Mouse (Mus musculus) embryonic facial prominence, embryonic 10.5 days (tissue): Measurements from ENCODE around the gene Abcc8. TPM values are rescaled to one million over a fixed set of nuclear protein-coding genes. Genes with fewer than 3 reads are reported as not detected.

Source experiments
- DNase-seq: peaks from one replicate; pipeline ENCODE4 v3.0.0-alpha.2; 2017; ENCODE audit warnings: low spot score
- H3K27ac ChIP-seq: fragments of 300-500 bp; sonication (generic); replicated peaks from 2 replicates; pipeline ENCODE4 v1.5.1; 2016; ENCODE audit warnings: mild to moderate bottlenecking
- H3K27me3 ChIP-seq: fragments of 300-500 bp; sonication (generic); replicated peaks from 2 replicates; pipeline ENCODE4 v1.6.1; 2016; ENCODE audit warnings: low read depth, mild to moderate bottlenecking; ENCODE audit not compliant: poor library complexity, severe bottlenecking
- H3K36me3 ChIP-seq: fragments of 300-500 bp; sonication (generic); replicated peaks from 2 replicates; pipeline ENCODE4 v1.6.1; 2016; ENCODE audit warnings: mild to moderate bottlenecking, moderate library complexity
- H3K4me1 ChIP-seq: fragments of 300-500 bp; sonication (generic); 2 replicates; pipeline ENCODE4 v1.6.1; 2016
- H3K4me3 ChIP-seq: fragments of 300-500 bp; sonication (generic); 2 replicates; pipeline ENCODE4 v1.5.1; 2016; ENCODE audit warnings: mild to moderate bottlenecking, moderate library complexity
- H3K9me3 ChIP-seq: fragments of 300-500 bp; sonication (generic); 2 replicates; pipeline ENCODE4 v1.6.1; 2016; ENCODE audit warnings: mild to moderate bottlenecking
- WGBS: fragments of 180-500 bp; shearing (Covaris S2); methylation state at CpG from one replicate; pipeline ENCODE4 v1.1.7; 2016; 5-methylcytosine and 5-hydroxymethylcytosine counted together
- polyA plus RNA-seq: library from polyadenylated mRNA; unstranded; fragments of >200 nt; fragmentation: Nextera tagmentation; extraction: Ambion mirVana; gene quantifications from 2 replicates; pipeline ENCODE4 v1.2.1, GENCODE M21; 2016

The Abcc8 gene
- 0.24 and 0.50 TPM in 2 replicates for polyA plus RNA-seq

- under 1% methylated on average over 67 of the region's 75 CpGs for WGBS
- H3K27ac ChIP-seq = no peak within 1 kb of the TSS; the same call in 1 of the 2 replicates
- peak within 1 kb of the TSS; percentile 63 for H3K4me3 ChIP-seq
- H3K36me3 ChIP-seq = no peaks in the 10 kb centered on the region
- H3K9me3 ChIP-seq = no peaks in the 10 kb centered on the region
- peaks cover 61% of the 10 kb centered on the region for H3K27me3 ChIP-seq
- H3K4me1 ChIP-seq = peaks cover 11% of the 10 kb centered on the region
- DNase-seq = peak; percentile 50
Observed at GRCm38 (mm10) chr7:46179431-46180275, at the start of gene Abcc8. Abcc8 (minus strand) TSS chr7:46180033.

DNA sequence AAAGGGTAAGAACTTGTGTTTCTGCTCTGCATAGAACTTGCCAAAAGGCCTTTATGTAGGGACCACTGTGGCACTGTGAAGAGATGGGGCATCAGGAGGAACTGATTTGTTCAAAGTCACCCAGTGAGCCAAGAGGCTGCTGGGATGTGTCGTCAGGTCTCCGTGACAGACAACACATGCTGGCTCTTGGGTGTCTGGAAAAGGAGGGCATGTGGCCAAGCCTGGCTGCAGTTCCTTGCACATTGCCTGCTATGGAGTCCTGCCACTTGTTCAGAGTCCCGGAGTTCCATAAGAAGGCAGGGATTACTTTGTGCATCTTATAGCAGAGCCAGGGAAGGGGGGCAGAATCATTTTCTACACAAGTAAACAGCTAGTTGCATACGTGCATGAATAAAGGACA, 47.1 kb upstream of the Abcc8 start:
- WGBS = 74% methylated on average over 4 of the region's 4 CpGs
- Histone ChIP-seq H3K4me1 (peaks cover 22% of the 10 kb centered on the region), H3K27me3 (0 out of 2 replicates have a peak, but pooled peaks cover 10% of the 10 kb centered on the region), H3K4me3 (no peak overlapping the region), H3K27ac (no peak overlapping the region), H3K9me3 (no peaks in the 10 kb centered on the region), H3K36me3 (no peaks in the 10 kb centered on the region)
- no peak for DNase-seq

DNA sequence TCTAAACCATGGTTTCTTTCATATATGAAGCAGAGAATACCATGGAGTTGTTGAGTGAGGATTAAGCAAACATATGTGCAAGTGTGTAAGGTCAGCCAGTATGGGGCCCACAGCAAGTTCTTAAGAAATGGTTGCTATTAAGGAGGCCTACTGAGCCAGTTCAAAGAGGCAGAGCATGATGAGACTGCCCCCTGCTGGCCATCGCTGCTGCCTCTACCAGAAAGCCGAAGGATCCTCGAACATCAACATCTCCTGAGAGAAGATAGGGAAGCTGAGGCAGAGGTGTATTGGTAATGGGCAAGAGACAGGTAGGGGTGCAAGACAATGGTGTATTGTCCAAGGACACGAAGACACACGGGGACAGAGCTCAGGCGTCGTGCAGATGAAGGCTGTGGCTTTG, 46.4 kb upstream of the Abcc8 start:
- no peak overlapping the region for H3K4me3 ChIP-seq
- no peaks in the 10 kb centered on the region for H3K9me3 ChIP-seq
- H3K36me3 ChIP-seq = no peaks in the 10 kb centered on the region
- DNase-seq = peak; percentile 76
- WGBS = 30% methylated on average over 7 of the region's 7 CpGs
- H3K4me1 ChIP-seq = peaks cover 22% of the 10 kb centered on the region
- H3K27ac ChIP-seq = no peak overlapping the region
- 0 out of 2 replicates have a peak, but pooled peaks cover 10% of the 10 kb centered on the region for H3K27me3 ChIP-seq

DNA sequence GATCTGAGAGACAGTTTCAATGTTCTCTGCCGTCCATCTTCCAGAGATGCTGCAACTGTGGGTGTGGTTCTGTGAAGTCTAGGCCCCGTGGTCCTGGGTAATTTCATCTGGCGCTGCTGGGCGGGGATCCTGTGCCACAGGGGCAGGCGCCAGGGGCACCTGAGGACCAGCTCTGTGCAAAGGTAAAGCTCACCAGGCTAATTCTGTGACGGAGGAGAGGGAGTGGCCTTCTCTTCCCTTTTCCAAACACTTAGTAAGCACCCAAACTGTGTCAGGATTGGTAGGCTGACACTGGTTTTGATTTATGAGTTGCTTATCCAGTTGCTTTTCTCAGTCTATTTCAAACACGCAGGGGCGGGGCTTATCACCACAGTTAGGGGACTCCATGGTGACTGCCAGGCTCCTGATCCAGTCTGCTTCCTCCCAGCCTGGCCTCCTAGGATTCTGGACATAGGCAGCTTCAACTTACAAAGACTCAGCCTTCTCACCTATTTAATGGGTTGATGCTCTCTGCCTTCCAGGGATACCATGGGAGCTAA, 40.8 kb upstream of the Abcc8 start:
- WGBS = 75% methylated on average over 8 of the region's 8 CpGs
- DNase-seq = no peak

DNA sequence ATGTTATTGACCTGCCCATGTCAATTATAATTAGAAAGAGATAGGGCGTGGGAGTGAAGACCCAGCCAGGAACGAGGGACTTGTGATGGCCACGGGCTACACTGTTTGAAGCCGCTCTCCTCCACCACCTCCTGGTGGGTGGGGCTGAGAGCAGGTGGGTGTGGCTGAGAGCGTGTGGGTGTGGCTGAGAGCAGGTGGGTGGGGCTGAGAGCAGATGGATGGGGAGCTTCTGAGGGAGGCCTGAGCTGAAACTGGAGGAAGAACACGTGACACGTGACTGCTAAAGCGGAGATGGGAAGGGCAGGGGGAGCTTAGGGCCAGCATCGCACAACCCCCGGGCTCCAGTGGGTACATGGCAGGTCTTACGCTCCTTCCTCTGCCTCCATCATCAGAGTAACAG, 38.6 kb upstream of the Abcc8 start:
- Histone ChIP-seq H3K4me3 (no peak overlapping the region), H3K9me3 (no peaks in the 10 kb centered on the region), H3K4me1 (peaks cover 8% of the 10 kb centered on the region), H3K27me3 (peaks cover 16% of the 10 kb centered on the region), H3K36me3 (no peaks in the 10 kb centered on the region), H3K27ac (no peak overlapping the region)
- WGBS = 9% methylated on average over 11 of the region's 11 CpGs
- DNase-seq = peak; percentile 63

More for the DNA sequence above, 40.8 kb upstream of the Abcc8 start:
- H3K27me3 ChIP-seq = peaks cover 16% of the 10 kb centered on the region
- no peaks in the 10 kb centered on the region for H3K36me3 ChIP-seq
- no peak overlapping the region for H3K27ac ChIP-seq
- H3K9me3 ChIP-seq = no peaks in the 10 kb centered on the region
- H3K4me3 ChIP-seq = no peak overlapping the region
- peaks cover 8% of the 10 kb centered on the region for H3K4me1 ChIP-seq

GRCm38 (mm10) chr7:46216481-46216880, 36.6 kb upstream of the Abcc8 start:
- Histone ChIP-seq H3K27ac (no peak overlapping the region), H3K4me3 (no peak overlapping the region), H3K36me3 (no peaks in the 10 kb centered on the region), H3K4me1 (peaks cover 8% of the 10 kb centered on the region), H3K27me3 (peaks cover 16% of the 10 kb centered on the region), H3K9me3 (no peaks in the 10 kb centered on the region)
- no peak for DNase-seq
- 63% methylated on average over 2 of the region's 2 CpGs for WGBS

DNA sequence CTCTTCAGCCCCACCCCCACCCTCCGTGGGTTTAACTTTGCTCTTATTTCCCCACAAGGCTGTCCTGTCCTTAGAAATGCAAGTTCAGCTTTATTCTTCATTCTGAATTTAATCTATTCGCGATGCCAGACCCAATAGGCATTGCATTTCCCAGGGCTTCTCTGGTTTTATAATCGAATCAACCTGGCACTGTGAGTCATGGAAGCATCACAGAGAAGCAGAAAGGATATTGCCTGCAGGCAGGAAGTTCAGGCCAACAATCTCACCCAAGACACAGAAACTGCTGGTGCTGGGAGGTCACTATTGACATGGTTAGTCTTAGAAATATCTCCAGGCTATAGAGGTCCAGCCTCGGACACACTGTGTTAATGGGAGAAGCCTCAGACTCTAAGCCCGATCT, 30.4 kb upstream of the Abcc8 start:
- Histone ChIP-seq H3K27me3 (no peaks in the 10 kb centered on the region), H3K4me3 (no peak overlapping the region), H3K9me3 (no peaks in the 10 kb centered on the region), H3K4me1 (0 out of 2 replicates have a peak, but pooled peaks cover 3% of the 10 kb centered on the region), H3K36me3 (no peaks in the 10 kb centered on the region), H3K27ac (no peak overlapping the region)
- no peak for DNase-seq
- WGBS = 83% methylated on average over 6 of the region's 6 CpGs

DNA sequence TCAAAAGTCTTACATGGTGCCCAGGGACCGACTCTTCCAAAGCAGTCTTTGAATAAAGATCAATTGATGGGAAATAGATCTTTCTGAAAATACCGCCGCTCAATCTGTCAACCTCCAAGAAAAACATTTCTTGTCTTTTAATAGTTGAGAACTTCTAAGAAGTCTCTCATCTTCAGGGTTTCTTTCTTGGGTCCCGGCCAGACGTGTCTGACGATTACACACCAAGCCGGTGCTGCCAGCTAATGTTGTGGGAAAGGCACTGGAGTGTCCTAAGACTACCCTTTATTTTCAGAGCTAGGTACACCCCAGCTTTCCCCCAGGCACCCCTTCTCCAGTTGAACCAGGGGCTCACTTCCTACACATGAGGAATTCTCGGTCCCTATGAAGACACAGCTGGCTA, 28.3 kb upstream of the Abcc8 start:
- WGBS = 94% methylated on average over 8 of the region's 8 CpGs
- Histone ChIP-seq H3K4me3 (no peak overlapping the region), H3K36me3 (no peaks in the 10 kb centered on the region), H3K27ac (no peak overlapping the region), H3K4me1 (peaks cover 13% of the 10 kb centered on the region; the same call in 1 of the 2 replicates), H3K9me3 (no peaks in the 10 kb centered on the region), H3K27me3 (no peaks in the 10 kb centered on the region)
- no peak for DNase-seq

- Histone ChIP-seq H3K27ac (no peak overlapping the region), H3K4me3 (no peak overlapping the region), H3K9me3 (no peaks in the 10 kb centered on the region), H3K27me3 (0 out of 2 replicates have a peak, but pooled peaks cover 6% of the 10 kb centered on the region), H3K4me1 (peaks cover 34% of the 10 kb centered on the region), H3K36me3 (no peaks in the 10 kb centered on the region)
- 82% methylated on average over 6 of the region's 6 CpGs for WGBS
- DNase-seq = no peak
Observed at GRCm38 (mm10) chr7:46204775-46205174, 24.9 kb upstream of the Abcc8 start.

GRCm38 (mm10) chr7:46204046-46204471, 24.2 kb upstream of the Abcc8 start:
- H3K36me3 ChIP-seq = no peaks in the 10 kb centered on the region
- peaks cover 37% of the 10 kb centered on the region for H3K4me1 ChIP-seq
- DNase-seq = peak; percentile 68
- WGBS = 38% methylated on average over 11 of the region's 11 CpGs
- 0 out of 2 replicates have a peak, but pooled peaks cover 7% of the 10 kb centered on the region for H3K27me3 ChIP-seq
- no peak overlapping the region for H3K27ac ChIP-seq
- no peak overlapping the region for H3K4me3 ChIP-seq
- H3K9me3 ChIP-seq = no peaks in the 10 kb centered on the region

DNA sequence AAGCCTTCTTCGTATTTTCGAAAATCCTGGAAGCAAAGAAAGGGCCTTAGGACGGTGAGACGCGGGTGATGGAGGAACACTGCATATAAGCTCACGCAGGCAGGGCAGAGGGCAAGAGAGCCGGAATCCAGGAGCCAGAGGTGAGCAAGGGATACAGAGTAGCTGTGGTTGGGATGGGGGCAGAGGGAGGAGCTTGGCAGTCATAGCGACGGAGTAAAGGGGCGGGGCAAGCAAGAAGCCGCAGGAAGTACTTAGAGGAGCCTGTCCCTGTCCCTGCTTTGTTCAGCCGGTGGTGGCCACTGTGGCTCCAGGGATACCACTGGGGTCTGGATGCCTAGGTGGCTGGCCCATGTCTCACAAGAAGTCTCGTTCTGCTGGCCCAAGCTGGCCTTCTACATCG, 21.8 kb upstream of the Abcc8 start:
- DNase-seq = peak; percentile 78
- H3K27ac ChIP-seq = peak overlapping the region; percentile 75
- H3K4me1 ChIP-seq = peaks cover 37% of the 10 kb centered on the region
- no peaks in the 10 kb centered on the region for H3K36me3 ChIP-seq
- H3K9me3 ChIP-seq = no peaks in the 10 kb centered on the region
- 10% methylated on average over 14 of the region's 14 CpGs for WGBS
- peak overlapping the region; percentile 41 for H3K4me3 ChIP-seq
- H3K27me3 ChIP-seq = 0 out of 2 replicates have a peak, but pooled peaks cover 7% of the 10 kb centered on the region

DNA sequence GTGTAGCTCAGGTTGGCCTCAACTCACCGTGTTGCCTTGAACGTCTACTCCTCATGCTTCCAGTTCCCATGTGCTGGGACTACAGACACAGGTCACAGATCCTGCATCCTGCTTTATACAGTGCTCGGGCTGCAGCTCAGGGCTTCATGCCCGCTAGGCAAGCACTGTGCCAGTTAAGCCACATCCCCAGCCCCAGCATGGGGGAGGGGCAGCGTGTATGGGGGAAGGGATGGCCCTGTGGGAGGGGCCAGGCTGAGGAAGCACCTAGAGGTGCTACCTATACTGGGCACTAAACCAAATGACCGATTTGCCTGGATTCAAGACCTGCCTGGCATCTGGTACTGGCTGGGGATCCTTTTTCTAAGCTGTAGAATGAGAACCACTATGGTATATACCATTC, 20.2 kb upstream of the Abcc8 start:
- H3K27me3 ChIP-seq = 0 out of 2 replicates have a peak, but pooled peaks cover 7% of the 10 kb centered on the region
- H3K9me3 ChIP-seq = no peaks in the 10 kb centered on the region
- H3K4me3 ChIP-seq = no peak overlapping the region
- 65% methylated on average over 6 of the region's 6 CpGs for WGBS
- DNase-seq = no peak
- no peaks in the 10 kb centered on the region for H3K36me3 ChIP-seq
- peaks cover 37% of the 10 kb centered on the region for H3K4me1 ChIP-seq
- no peak overlapping the region for H3K27ac ChIP-seq

GRCm38 (mm10) chr7:46195356-46195755, 15.5 kb upstream of the Abcc8 start:
- WGBS = 80% methylated on average over 5 of the region's 5 CpGs

More at GRCm38 (mm10) chr7:46195356-46195755, 15.5 kb upstream of the Abcc8 start:
- H3K36me3 ChIP-seq = no peaks in the 10 kb centered on the region
- no peak for DNase-seq
- no peaks in the 10 kb centered on the region for H3K9me3 ChIP-seq
- no peak overlapping the region for H3K4me3 ChIP-seq
- no peak overlapping the region for H3K27ac ChIP-seq
- 0 out of 2 replicates have a peak, but pooled peaks cover 4% of the 10 kb centered on the region for H3K27me3 ChIP-seq
- peaks cover 4% of the 10 kb centered on the region; the same call in 1 of the 2 replicates for H3K4me1 ChIP-seq
